Mouse (Mus musculus): ENCODE measurements around the gene D5Ertd579e. TPM values are rescaled to one million over a fixed set of nuclear protein-coding genes. Genes with fewer than 3 reads are reported as not detected.

The D5Ertd579e gene
- total and polyA plus RNA-seq, 3 experiments: 13.7 to 29.4 (median 22.9) TPM

GRCm38 (mm10) chr5:36738799-36739615 lies 43.2 kb upstream of the D5Ertd579e start:
- dilution Hi-C loops (cut with MboI; ENCODE audit: extremely low pct_ligation_motif_present, extremely low pct_unique_long_range_greater_than_20kb, low sequenced_read_pairs) (no loop called here), in situ Hi-C loops (cut with MboI; ENCODE audit: low pct_ligation_motif_present, low pct_unique_long_range_greater_than_20kb, low sequenced_read_pairs) (no loop called here)
- peaks cover 5 to 8% of the 10 kb centered on the region in 2 experiments for H3K4me1 ChIP-seq (ENCODE audit: control insufficient read depth in 1 of 2, insufficient read depth in 2 of 2)
- H3K9me3 ChIP-seq (replicated peaks; ENCODE audit: low read length): no peaks in the 10 kb centered on the region
- no peak overlapping the region for H3K4me3 ChIP-seq (replicated peaks in 1 of 3; ENCODE audit: low read depth in 2 of 3, low read length in 2 of 3, poor library complexity in 1 of 3)
- H3K27ac ChIP-seq (ENCODE audit: insufficient read depth, low read depth): no peak overlapping the region
- no peak for DNase-seq (ENCODE audit: extremely low read depth)
- no peak overlapping the region for H3K9ac ChIP-seq (ENCODE audit: insufficient read depth, low read depth)
- no peak overlapping the region for H3K4me2 ChIP-seq (ENCODE audit: insufficient read depth, low read depth, poor library complexity, severe bottlenecking)
- H3K79me2 ChIP-seq (replicated peaks; ENCODE audit: control insufficient read depth, extremely low read depth, insufficient read depth, poor library complexity, severe bottlenecking): no peaks in the 10 kb centered on the region
- TF ChIP-seq MAFK (IDR thresholded peaks at IDR 0.05; ENCODE audit: insufficient replicate concordance, low read length): no peak
- no peak for TF ChIP-seq TBP (conservative IDR thresholded peaks at IDR 0.05; ENCODE audit: low read depth, low read length)
- TF ChIP-seq UBTF (IDR thresholded peaks at IDR 0.05; ENCODE audit: low read depth, low read length): no peak
- TF ChIP-seq MAZ (IDR thresholded peaks at IDR 0.05; ENCODE audit: low read depth, low read length): no peak
- TF ChIP-seq GABPA (IDR thresholded peaks at IDR 0.05; ENCODE audit: insufficient replicate concordance, low read depth, low read length): no peak
- no peak for TF ChIP-seq CHD2 (IDR thresholded peaks at IDR 0.05; ENCODE audit: low read length)
- TF ChIP-seq EP300 (IDR thresholded peaks at IDR 0.05; ENCODE audit: low read length): no peak
- no peak for TF ChIP-seq MAX (IDR thresholded peaks at IDR 0.05; ENCODE audit: low read length)
- no peak for TF ChIP-seq NRF1 (IDR thresholded peaks at IDR 0.05; ENCODE audit: low read depth, low read length)
- TF ChIP-seq PAX5 (IDR thresholded peaks at IDR 0.05; ENCODE audit: low read length): no peak
- TF ChIP-seq ZKSCAN1 (IDR thresholded peaks at IDR 0.05; ENCODE audit: borderline replicate concordance, low read depth, low read length): no peak
- no peaks in the 10 kb centered on the region for H3K36me3 ChIP-seq (replicated peaks in 1 of 2; ENCODE audit: control insufficient read depth in 1 of 2, insufficient read depth in 1 of 2, low read length in 1 of 2)
- H3K27me3 ChIP-seq (replicated peaks): peaks cover 7% of the 10 kb centered on the region

GRCm38 (mm10) chr5:36737765-36738164 lies 41.9 kb upstream of the D5Ertd579e start:
- Histone ChIP-seq H3K4me2 (ENCODE audit: insufficient read depth, low read depth, poor library complexity, severe bottlenecking) (no peak overlapping the region), H3K4me1 (ENCODE audit: control insufficient read depth in 1 of 2, insufficient read depth in 2 of 2) (peaks cover 5 to 8% of the 10 kb centered on the region in 2 experiments), H3K9me3 (replicated peaks; ENCODE audit: low read length) (no peaks in the 10 kb centered on the region), H3K27ac (ENCODE audit: insufficient read depth, low read depth) (no peak overlapping the region), H3K4me3 (replicated peaks in 1 of 3; ENCODE audit: low read depth in 2 of 3, low read length in 2 of 3, poor library complexity in 1 of 3) (no peak overlapping the region), H3K9ac (ENCODE audit: insufficient read depth, low read depth) (no peak overlapping the region), H3K36me3 (replicated peaks in 1 of 2; ENCODE audit: control insufficient read depth in 1 of 2, insufficient read depth in 1 of 2, low read length in 1 of 2) (no peaks in the 10 kb centered on the region), H3K27me3 (replicated peaks) (peaks cover 8% of the 10 kb centered on the region), H3K79me2 (replicated peaks; ENCODE audit: control insufficient read depth, extremely low read depth, insufficient read depth, poor library complexity, severe bottlenecking) (no peaks in the 10 kb centered on the region)
- TF ChIP-seq SIN3A (IDR thresholded peaks at IDR 0.05; ENCODE audit: low read length) (no peak), NELFE (IDR thresholded peaks at IDR 0.05; ENCODE audit: low read depth, low read length) (no peak), ZNF384 (IDR thresholded peaks at IDR 0.05; ENCODE audit: low read depth, low read length) (no peak), UBTF (IDR thresholded peaks at IDR 0.05; ENCODE audit: low read depth, low read length) (no peak), SMC3 (IDR thresholded peaks at IDR 0.05; ENCODE audit: low read depth, low read length) (no peak), TBP (conservative IDR thresholded peaks at IDR 0.05; ENCODE audit: low read depth, low read length) (no peak), MAZ (IDR thresholded peaks at IDR 0.05; ENCODE audit: low read depth, low read length) (no peak), PAX5 (IDR thresholded peaks at IDR 0.05; ENCODE audit: low read length) (no peak), POLR2A (IDR thresholded peaks at IDR 0.05; ENCODE audit: low read depth, low read length) (no peak), JUN (IDR thresholded peaks at IDR 0.05; ENCODE audit: insufficient read depth, low read depth, low read length) (no peak), JUND (conservative IDR thresholded peaks at IDR 0.05; ENCODE audit: low read depth, low read length) (no peak)
- dilution Hi-C loops (cut with MboI; ENCODE audit: extremely low pct_ligation_motif_present, extremely low pct_unique_long_range_greater_than_20kb, low sequenced_read_pairs): no loop called here
- no peak for DNase-seq (ENCODE audit: extremely low read depth)
- in situ Hi-C loops (cut with MboI; ENCODE audit: low pct_ligation_motif_present, low pct_unique_long_range_greater_than_20kb, low sequenced_read_pairs): no loop called here

All from CH12.LX (cell line).